Mouse (Mus musculus) intestine, embryonic 15.5 days (tissue): Measurements from ENCODE around the gene Pik3cd. TPM values are rescaled to one million over a fixed set of nuclear protein-coding genes. Genes with fewer than 3 reads are reported as not detected.
A peak's percentile ranks its signal among the peaks of the same experiment; 100 is the strongest.
"Not testable (repeated sequence)": the region's sequence is repeated elsewhere in the genome, so short reads cannot be mapped to it uniquely, and the experiment has no call there.

ENCODE experiments used
- ATAC-seq: fragments of 200-750 bp; cut with Nextera tagmentation; 2 replicates; pipeline ENCODE4 v1.8.0; 2017; ENCODE audit warnings: moderate TSS enrichment, moderate library complexity
- H3K27ac ChIP-seq: fragments of 300-500 bp; sonication (generic); 2 replicates; pipeline ENCODE4 v1.5.1; 2015; ENCODE audit warnings: mild to moderate bottlenecking, inconsistent platforms
- H3K27me3 ChIP-seq: fragments of 300-500 bp; sonication (generic); replicated peaks from 2 replicates; pipeline ENCODE4 v1.6.1; 2015; ENCODE audit warnings: inconsistent platforms
- H3K36me3 ChIP-seq: fragments of 300-500 bp; sonication (generic); 2 replicates; pipeline ENCODE4 v1.6.1; 2015; ENCODE audit warnings: inconsistent platforms
- H3K4me1 ChIP-seq: fragments of 300-500 bp; sonication (generic); replicated peaks from 2 replicates; pipeline ENCODE4 v1.6.1; 2015; ENCODE audit warnings: inconsistent platforms
- H3K4me2 ChIP-seq: fragments of 300-500 bp; sonication (generic); replicated peaks from 2 replicates; pipeline ENCODE4 v1.6.1; 2015; ENCODE audit warnings: mild to moderate bottlenecking, inconsistent platforms
- H3K4me3 ChIP-seq: fragments of 300-500 bp; sonication (generic); replicated peaks from 2 replicates; pipeline ENCODE4 v1.5.1; 2015; ENCODE audit warnings: inconsistent platforms
- H3K9ac ChIP-seq: fragments of 300-500 bp; sonication (generic); 2 replicates; pipeline ENCODE4 v1.6.1; 2015; ENCODE audit warnings: inconsistent platforms
- H3K9me3 ChIP-seq: fragments of 300-500 bp; sonication (generic); 2 replicates; pipeline ENCODE4 v1.6.1; 2016; ENCODE audit warnings: inconsistent platforms
- WGBS: fragments of 180-500 bp; shearing (Covaris S2); methylation state at CpG from one replicate; pipeline ENCODE4 v1.1.7; 2015; 5-methylcytosine and 5-hydroxymethylcytosine counted together
- polyA plus RNA-seq: library from polyadenylated mRNA; unstranded; fragments of >200 nt; fragmentation: Nextera tagmentation; extraction: Ambion mirVana; gene quantifications from 2 replicates; pipeline ENCODE4 v1.2.1, GENCODE M21; 2015

Gene Pik3cd
- polyA plus RNA-seq, 1 experiment from 2014 or later: 4.6 TPM

DNA sequence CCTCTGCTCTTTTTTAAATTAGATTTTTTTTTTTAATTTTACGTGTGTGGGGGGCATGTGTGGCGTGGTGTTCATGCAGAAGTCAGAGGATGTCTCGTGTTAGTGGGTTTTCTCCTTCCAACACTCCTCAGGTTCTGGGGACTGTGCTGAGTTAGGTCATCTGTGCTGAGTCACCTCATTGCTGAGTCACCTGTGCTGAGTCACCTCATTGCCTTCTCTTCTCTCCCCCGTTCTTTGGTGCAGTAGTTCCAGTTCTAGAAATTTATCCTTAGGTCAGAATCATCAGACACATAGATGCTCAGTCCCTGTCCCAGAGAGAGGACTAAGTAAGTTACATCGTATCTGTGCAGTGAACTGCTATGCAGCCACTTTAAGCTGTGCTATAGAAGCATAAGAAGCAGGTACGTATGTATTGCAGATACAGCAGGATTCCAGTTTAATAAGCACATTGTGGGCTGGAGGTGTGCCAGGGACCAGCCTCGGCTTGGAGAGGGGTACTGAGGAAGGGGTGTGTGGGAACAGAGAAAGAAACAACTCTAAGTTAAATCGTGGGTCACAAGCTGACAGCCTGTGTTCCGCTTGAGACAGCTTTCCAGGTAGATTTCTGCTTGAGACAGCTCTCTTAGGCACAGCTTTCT is 69.6 kb downstream of the Pik3cd start:
- 88% methylated on average over 9 of the region's 9 CpGs for WGBS

DNA sequence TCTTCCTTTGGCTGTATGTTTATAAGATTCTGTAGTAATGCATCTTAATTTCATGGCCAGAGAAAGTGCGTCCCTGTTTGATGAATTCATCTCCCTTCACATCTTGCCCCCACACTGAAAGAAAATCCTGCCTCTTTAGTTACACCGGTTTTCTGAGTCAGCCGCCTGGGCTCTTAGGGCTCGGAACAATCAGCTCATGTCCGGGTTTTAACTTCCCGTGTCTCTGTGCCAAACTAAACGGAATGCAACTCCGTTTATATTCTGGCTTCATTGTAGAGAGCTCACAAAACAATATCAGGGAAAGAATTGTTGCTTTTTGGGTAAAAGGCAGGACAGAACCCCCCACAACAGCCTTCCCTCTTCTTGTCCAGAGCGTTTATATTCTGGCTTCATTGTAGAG is 73.6 kb downstream of the Pik3cd start:
- Histone ChIP-seq H3K36me3 (peaks cover 14% of the 10 kb centered on the region; the same call in 1 of the 2 replicates), H3K4me2 (no peak overlapping the region), H3K27ac (no peak overlapping the region), H3K4me3 (no peak overlapping the region), H3K27me3 (no peaks in the 10 kb centered on the region), H3K4me1 (no peaks in the 10 kb centered on the region), H3K9ac (no peak overlapping the region), H3K9me3 (no peaks in the 10 kb centered on the region)
- 68% methylated on average over 9 of the region's 9 CpGs for WGBS
- ATAC-seq: no peak

More for the DNA sequence above, 69.6 kb downstream of the Pik3cd start:
- Histone ChIP-seq H3K4me2 (no peak overlapping the region), H3K27ac (no peak overlapping the region), H3K36me3 (peaks cover 27% of the 10 kb centered on the region), H3K4me3 (no peak overlapping the region), H3K4me1 (no peaks in the 10 kb centered on the region), H3K27me3 (no peaks in the 10 kb centered on the region), H3K9ac (no peak overlapping the region), H3K9me3 (no peaks in the 10 kb centered on the region)
- no peak for ATAC-seq

DNA sequence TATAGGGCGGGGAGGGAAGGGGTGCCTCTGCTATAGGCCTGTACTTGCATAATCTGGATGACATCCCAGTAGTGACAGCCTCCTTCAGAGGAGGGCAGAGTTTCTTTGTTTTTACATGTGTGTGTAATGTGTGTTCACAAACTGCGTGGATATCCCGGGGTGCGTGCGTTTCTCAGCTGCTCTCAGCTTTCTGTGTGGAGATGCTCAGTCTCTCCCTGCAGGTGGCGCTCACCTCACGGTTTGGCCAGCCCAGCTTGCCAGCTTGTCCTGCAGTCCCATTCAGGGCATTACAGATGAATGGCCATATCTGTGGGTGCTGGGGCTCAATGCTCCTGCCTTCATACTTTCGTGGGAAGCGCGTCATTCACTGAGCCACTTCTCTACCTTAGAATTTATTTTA is 74.0 kb downstream of the Pik3cd start:
- no peaks in the 10 kb centered on the region for H3K4me1 ChIP-seq
- no peak overlapping the region for H3K27ac ChIP-seq
- no peak overlapping the region for H3K4me3 ChIP-seq
- no peaks in the 10 kb centered on the region for H3K9me3 ChIP-seq
- 78% methylated on average over 10 of the region's 10 CpGs for WGBS
- H3K4me2 ChIP-seq: no peak overlapping the region
- ATAC-seq: no peak
- H3K9ac ChIP-seq: no peak overlapping the region
- no peaks in the 10 kb centered on the region for H3K27me3 ChIP-seq
- H3K36me3 ChIP-seq: peaks cover 13% of the 10 kb centered on the region; the same call in 1 of the 2 replicates

DNA sequence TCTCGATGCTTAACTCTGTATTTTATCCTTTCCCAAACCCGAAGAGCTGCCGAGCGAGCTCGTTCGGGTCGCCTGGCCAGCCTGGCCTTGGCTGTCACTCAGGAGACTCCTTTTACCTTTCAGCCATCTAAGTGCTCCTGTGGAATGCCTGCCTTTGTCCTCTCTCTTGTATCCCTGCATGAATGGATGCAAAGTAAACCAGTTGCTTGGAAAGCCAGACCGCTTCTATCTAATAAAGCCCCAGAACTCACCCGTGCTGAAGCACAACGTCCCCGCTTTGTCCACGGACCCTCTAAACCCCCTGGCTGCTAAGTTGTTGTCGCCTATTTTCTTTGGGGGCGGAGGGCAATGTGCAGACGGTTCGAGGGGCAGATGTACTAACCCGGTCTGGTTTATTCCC is 75.6 kb downstream of the Pik3cd start:
- Histone ChIP-seq H3K4me2 (no peak overlapping the region), H3K4me3 (no peak overlapping the region), H3K27me3 (no peaks in the 10 kb centered on the region), H3K9ac (no peak overlapping the region), H3K36me3 (peaks cover 9% of the 10 kb centered on the region; the same call in 1 of the 2 replicates), H3K9me3 (no peaks in the 10 kb centered on the region), H3K27ac (no peak overlapping the region), H3K4me1 (no peaks in the 10 kb centered on the region)
- WGBS: 90% methylated on average over 17 of the region's 17 CpGs
- no peak for ATAC-seq

DNA sequence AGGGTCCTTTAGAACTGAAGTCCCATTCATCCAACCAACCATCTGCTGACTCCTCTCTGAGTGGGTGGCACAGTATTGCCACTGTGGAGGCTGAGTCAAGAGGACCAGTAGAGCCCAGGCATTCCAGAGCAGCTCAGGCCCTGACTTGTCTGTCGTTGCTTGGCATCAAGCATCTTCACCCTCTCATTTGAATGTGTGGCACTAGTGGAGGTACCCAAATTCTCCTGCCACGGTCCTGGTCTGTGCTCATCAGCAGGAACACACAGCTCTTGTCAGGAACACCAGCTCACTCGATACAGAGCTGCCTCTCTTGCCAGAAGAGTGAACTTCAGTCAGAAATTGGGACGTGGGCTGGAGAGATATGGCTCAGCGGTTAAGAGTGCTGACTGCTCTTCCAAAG is 78.7 kb downstream of the Pik3cd start:
- no peak overlapping the region for H3K4me2 ChIP-seq
- no peak for ATAC-seq
- WGBS: 90% methylated on average over 5 of the region's 5 CpGs

DNA sequence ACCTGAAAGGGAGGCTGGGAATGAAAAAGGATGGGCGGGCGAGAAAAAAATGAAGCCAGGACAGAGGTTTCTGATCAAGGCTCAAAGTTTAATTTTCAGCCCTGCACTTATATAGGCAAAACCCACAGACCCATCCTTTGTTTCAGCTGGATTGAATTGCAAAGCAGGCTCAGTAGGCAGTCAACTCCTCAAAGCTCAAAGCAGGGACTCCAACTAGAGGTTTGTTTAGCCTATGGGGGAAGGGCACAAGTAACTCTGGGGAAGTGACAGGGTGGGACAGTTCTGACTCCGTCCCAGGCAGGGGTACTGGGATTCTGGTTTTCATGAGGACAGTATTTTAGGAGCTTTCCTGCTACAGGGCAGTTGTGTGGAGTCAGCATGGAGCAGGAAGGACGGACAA is 81.1 kb downstream of the Pik3cd start:
- Histone ChIP-seq H3K27ac (no peak overlapping the region), H3K27me3 (no peaks in the 10 kb centered on the region), H3K4me2 (no peak overlapping the region), H3K9me3 (no peaks in the 10 kb centered on the region), H3K36me3 (no peaks in the 10 kb centered on the region), H3K9ac (no peak overlapping the region), H3K4me1 (no peaks in the 10 kb centered on the region), H3K4me3 (no peak overlapping the region)
- no peak for ATAC-seq
- WGBS: 66% methylated on average over 4 of the region's 4 CpGs

More for the DNA sequence above, 78.7 kb downstream of the Pik3cd start:
- no peak overlapping the region for H3K9ac ChIP-seq
- H3K4me1 ChIP-seq: no peaks in the 10 kb centered on the region
- no peaks in the 10 kb centered on the region for H3K36me3 ChIP-seq
- H3K9me3 ChIP-seq: no peaks in the 10 kb centered on the region
- no peak overlapping the region for H3K27ac ChIP-seq
- no peaks in the 10 kb centered on the region for H3K27me3 ChIP-seq
- H3K4me3 ChIP-seq: no peak overlapping the region

DNA sequence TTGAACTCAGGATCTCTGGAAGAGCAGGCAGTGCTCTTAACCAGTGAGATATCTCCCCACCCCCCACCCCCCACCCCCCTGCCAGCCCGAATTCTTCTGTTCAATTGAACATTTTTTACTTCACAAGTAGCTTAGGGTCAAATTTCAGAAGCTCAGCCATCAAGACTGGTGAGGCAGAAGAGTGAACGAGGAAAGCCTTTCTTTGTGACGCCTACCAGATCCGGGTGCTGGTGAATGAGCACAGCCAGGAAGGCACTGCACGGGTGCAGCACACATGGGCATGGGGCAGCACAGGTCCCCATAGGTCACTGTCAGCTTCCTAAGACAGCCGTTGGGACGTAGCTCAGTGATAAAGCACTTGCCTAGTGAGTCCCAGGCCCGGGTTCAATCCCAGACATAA is 82.4 kb downstream of the Pik3cd start:
- Histone ChIP-seq H3K36me3 (no peaks in the 10 kb centered on the region), H3K4me3 (no peak overlapping the region), H3K27ac (no peak overlapping the region), H3K9ac (no peak overlapping the region), H3K9me3 (no peaks in the 10 kb centered on the region), H3K4me2 (no peak overlapping the region), H3K27me3 (no peaks in the 10 kb centered on the region), H3K4me1 (no peaks in the 10 kb centered on the region)
- WGBS: 48% methylated on average over 8 of the region's 8 CpGs
- no peak for ATAC-seq

DNA sequence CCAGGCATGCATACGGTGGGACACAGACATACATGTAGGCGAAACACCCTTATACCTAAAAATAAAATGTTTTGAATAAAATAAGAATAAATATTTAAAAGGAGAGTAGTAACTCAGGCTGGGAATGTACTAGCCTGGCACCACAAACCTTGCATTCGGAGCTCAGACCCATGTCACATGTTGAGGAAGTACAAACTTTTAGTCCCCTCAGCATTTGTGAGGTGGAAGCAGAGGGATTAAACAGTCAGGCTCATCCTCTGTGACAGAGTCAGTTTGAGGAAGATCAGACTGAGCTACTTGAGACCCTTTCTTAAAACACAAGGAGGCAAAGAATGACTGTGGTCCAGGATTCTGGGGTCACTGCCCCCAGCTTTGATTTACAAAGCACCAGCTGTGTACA is 85.4 kb downstream of the Pik3cd start:
- H3K4me3 ChIP-seq, H3K4me2 ChIP-seq: not testable (repeated sequence)
- 91% methylated on average over 3 of the region's 3 CpGs for WGBS

DNA sequence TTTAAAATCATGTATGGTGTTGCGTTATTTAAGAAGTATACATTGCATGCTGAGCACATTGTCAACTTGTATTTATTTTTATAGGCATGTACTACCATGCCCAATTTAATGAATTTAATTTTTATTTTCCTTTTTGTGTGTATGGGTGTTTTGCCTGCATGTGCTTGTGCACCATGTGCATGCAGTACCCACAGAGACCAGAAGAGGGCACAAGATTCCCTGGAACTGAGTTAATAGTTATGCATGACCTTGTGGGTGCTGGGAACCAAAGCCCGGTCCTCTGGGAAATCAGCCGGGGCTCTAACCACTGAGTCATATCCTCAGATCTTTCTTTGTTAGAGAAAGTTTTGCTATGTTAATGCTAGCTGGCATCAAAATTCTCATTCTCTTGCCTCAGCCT is 87.5 kb downstream of the Pik3cd start:
- 97% methylated on average over 3 of the region's 3 CpGs for WGBS
- Histone ChIP-seq H3K9ac (no peak overlapping the region), H3K27ac (no peak overlapping the region), H3K9me3 (no peaks in the 10 kb centered on the region), H3K4me2 (no peak overlapping the region), H3K4me1 (no peaks in the 10 kb centered on the region), H3K27me3 (no peaks in the 10 kb centered on the region), H3K4me3 (no peak overlapping the region), H3K36me3 (no peaks in the 10 kb centered on the region)
- no peak for ATAC-seq

More for the DNA sequence above, 85.4 kb downstream of the Pik3cd start:
- H3K27me3 ChIP-seq, H3K9ac ChIP-seq, ATAC-seq, H3K27ac ChIP-seq, H3K36me3 ChIP-seq, H3K4me1 ChIP-seq, H3K9me3 ChIP-seq: not testable (repeated sequence)

DNA sequence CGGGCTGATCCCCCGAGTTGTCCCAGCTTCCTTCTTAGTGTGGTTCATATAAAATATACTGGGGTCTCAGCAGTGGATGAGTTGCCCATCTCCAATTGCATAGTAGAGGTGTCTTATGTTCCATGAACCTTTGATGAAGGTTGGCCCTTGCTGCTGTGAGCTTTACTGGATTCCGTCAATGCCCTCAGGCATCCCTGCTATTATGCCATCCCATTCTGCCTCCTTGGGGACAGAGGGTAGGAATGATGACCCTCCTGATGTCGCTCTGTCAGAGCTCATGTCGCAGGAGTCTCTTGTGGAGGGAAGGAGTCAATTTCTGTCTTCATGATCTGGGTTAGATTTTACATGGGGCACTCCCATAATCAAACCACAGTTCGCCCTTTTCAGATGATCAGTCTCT is 88.9 kb downstream of the Pik3cd start:
- not testable (repeated sequence) for H3K27me3 ChIP-seq, H3K9ac ChIP-seq, H3K27ac ChIP-seq, H3K36me3 ChIP-seq, H3K4me3 ChIP-seq, H3K4me2 ChIP-seq, H3K9me3 ChIP-seq, H3K4me1 ChIP-seq
- ATAC-seq: 0 out of 2 replicates have a peak, but pooled peaks have one; percentile 23
- 74% methylated on average over 6 of the region's 6 CpGs for WGBS

DNA sequence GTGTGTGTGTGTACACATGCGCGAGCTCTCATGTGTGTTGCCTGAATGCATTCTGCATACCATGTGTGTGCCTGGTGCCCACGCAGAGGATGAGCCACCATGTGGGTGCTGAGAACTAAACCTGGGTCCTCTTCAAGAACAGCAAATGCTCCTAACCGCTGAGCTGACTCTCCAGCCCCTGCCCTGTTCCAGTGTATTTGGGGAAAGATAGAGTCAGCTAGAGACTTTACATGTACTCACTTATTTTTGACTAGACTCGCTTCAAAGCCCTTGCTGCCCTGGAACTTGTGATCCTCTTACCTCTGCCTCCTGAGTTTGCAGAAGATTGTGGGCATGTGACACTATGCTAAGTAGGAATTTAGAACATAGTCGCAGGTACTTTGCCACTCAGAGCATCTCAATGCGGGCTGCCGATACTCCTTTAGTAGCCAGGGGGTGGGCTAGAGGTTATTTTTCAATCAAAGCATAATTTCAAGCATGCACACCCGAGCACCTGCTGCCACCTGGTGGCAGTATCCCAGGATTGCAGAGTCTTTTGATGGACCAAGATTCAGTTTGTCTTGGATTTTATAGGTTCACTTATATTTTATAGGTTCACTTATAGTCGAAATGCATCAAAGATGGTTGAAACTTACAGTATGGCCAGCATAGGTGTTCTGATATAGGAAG is 90.9 kb downstream of the Pik3cd start:
- Histone ChIP-seq H3K4me1 (peaks cover 10% of the 10 kb centered on the region), H3K27me3 (no peaks in the 10 kb centered on the region), H3K9me3 (no peaks in the 10 kb centered on the region), H3K36me3 (no peaks in the 10 kb centered on the region), H3K4me3 (no peak overlapping the region), H3K4me2 (no peak overlapping the region), H3K9ac (no peak overlapping the region), H3K27ac (no peak overlapping the region)
- WGBS: 50% methylated on average over 10 of the region's 10 CpGs
- ATAC-seq: no peak

DNA sequence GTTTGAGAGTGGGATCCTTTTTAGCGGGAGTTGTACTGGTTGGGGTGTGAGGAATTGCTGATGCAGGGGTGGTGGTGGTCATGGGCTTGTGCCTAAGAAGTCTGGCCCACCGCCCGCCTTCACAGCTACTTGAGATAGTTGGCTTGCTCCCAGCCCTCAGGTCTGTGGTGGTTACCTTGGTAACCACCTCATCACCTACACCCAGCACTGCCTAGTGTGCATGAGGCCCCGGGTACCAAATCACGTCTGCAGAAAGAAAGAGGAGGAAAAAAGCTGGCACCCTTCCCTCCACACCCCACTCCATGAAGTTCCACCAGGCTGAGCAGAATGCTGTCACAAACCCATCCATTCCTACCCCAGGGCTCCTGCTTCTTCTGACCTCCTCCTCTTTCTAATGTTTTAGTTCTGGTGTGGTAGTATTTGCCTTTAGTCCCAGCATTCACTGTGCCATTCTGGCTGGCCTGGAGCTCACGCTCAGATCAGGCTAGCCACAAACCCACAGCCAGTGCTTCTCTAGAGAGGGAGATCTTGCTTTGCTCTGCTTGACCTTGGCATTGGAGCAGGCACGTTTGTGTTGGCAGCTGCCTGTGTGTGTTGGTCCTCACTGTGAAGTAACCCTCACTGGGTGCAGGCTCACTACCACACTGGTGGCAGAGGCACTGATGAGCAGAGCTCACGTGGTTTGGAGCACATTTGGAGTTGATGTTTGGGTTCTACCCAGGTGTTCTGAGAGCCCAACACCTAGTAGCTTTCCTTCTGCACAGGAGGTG is 92.9 kb downstream of the Pik3cd start:
- no peaks in the 10 kb centered on the region for H3K27me3 ChIP-seq
- no peak overlapping the region for H3K9ac ChIP-seq
- ATAC-seq: no peak
- peaks cover 10% of the 10 kb centered on the region for H3K4me1 ChIP-seq
- WGBS: 77% methylated on average over 8 of the region's 8 CpGs
- no peak overlapping the region for H3K27ac ChIP-seq
- no peaks in the 10 kb centered on the region for H3K9me3 ChIP-seq
- no peak overlapping the region for H3K4me3 ChIP-seq
- no peaks in the 10 kb centered on the region for H3K36me3 ChIP-seq
- H3K4me2 ChIP-seq: no peak overlapping the region
